Mouse (Mus musculus) kidney, postnatal 0 days (tissue): Measurements from ENCODE around the gene Col25a1. TPM values are rescaled to one million over a fixed set of nuclear protein-coding genes. Genes with fewer than 3 reads are reported as not detected.

Experiments
- ATAC-seq: fragments of 200-750 bp; cut with Nextera tagmentation; replicated peaks from 2 replicates; pipeline ENCODE4 v1.8.0; 2017; ENCODE audit warnings: low read depth, moderate number of reproducible peaks, moderate TSS enrichment, moderate library complexity; ENCODE audit not compliant: low FRiP score
- DNase-seq: peaks from one replicate; pipeline ENCODE4 v3.0.0-alpha.2; 2016; ENCODE audit warnings: low spot score
- H3K27ac ChIP-seq: fragments of 300-500 bp; sonication (generic); 2 replicates; pipeline ENCODE4 v1.5.1; 2014; ENCODE audit warnings: mild to moderate bottlenecking
- H3K27me3 ChIP-seq: fragments of 300-500 bp; sonication (generic); 2 replicates; pipeline ENCODE4 v1.6.1; 2014; ENCODE audit warnings: low read length, mixed read lengths; ENCODE audit not compliant: insufficient read depth
- H3K36me3 ChIP-seq: fragments of 300-500 bp; sonication (generic); 2 replicates; pipeline ENCODE4 v1.6.1; 2014; ENCODE audit warnings: low read length, mixed read lengths; ENCODE audit not compliant: insufficient read depth
- H3K4me1 ChIP-seq: fragments of 300-500 bp; sonication (generic); replicated peaks from 2 replicates; pipeline ENCODE4 v1.6.1; 2014; ENCODE audit warnings: antibody characterized with exemption, low read length, mixed read lengths; ENCODE audit not compliant: insufficient read depth
- H3K4me2 ChIP-seq: fragments of 300-500 bp; sonication (generic); 2 replicates; pipeline ENCODE4 v1.6.1; 2014; ENCODE audit warnings: mild to moderate bottlenecking, low read length, moderate library complexity, mixed read lengths
- H3K4me3 ChIP-seq: fragments of 300-500 bp; sonication (generic); replicated peaks from 2 replicates; pipeline ENCODE4 v1.5.1; 2014; ENCODE audit warnings: low read depth, low read length
- H3K9ac ChIP-seq: fragments of 300-500 bp; sonication (generic); 2 replicates; pipeline ENCODE4 v1.6.1; 2014; ENCODE audit warnings: low read depth, low read length
- H3K9me3 ChIP-seq: fragments of 300-500 bp; sonication (generic); replicated peaks from 2 replicates; pipeline ENCODE4 v1.6.1; 2016; ENCODE audit warnings: low read length, inconsistent platforms, mixed read lengths
- CTCF ChIP-seq: IDR thresholded peaks from 2 replicates; pipeline ENCODE4 v1.5.1; 2016; ENCODE audit warnings: antibody characterized with exemption, low read depth, mild to moderate bottlenecking, moderate library complexity
- WGBS: fragments of 180-500 bp; shearing (Covaris S2); extraction: QIAGEN DNeasy Blood & Tissue Kit; methylation state at CpG from one replicate; pipeline ENCODE4 v1.1.7; 2014; 5-methylcytosine and 5-hydroxymethylcytosine counted together
- polyA plus RNA-seq: library from polyadenylated mRNA; unstranded; fragments of >200 nt; fragmentation: Nextera tagmentation; extraction: Ambion mirVana; gene quantifications from 2 replicates; pipeline ENCODE4 v1.2.1, GENCODE M21; 2015

Col25a1 gene
- polyA plus RNA-seq, 1 experiment from 2014 or later: 1.4 TPM

DNA sequence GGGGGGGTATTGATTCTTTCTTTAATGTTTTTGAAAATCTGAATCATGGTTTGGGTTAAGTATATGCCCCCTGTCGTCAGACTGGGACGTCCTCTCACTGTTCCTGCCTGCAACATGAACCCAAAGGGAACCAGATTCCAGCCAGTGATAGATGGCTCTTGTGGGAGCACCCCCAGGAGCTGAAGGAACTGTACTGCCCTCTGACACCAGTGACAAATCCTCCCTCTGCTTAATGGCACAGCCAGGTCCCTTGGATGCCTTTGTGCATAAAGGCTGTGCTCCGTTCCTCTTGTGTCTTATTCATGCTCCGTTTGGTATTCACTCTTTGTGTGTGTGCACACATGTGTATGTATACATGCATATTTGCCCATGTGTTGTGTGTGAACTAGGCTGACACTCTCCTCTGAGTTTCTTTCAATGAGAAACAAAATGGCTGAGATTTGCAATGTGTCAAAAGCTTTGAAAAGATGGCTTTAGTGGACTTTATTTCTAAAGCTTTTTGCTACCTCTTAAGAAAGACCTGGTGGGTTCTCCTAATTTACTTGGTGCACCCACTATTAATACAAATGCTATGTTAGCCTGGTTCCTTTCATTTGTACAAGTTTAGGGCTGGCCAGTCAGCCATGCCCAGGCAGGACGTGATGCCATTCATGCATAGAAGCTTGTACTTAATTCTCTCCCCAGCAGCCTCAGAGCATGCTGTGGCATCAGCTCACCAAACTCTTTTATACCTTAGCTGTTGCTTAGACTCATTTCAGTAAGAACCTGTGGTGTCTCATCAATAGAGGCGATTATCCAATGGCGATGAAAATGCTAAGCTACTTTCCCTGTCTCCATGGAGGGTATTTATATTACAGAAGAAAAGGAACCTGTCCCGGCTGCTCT, 273.5 kb downstream of the Col25a1 start:
- no peaks in the 10 kb centered on the region for H3K4me1 ChIP-seq
- no peak for ATAC-seq
- H3K36me3 ChIP-seq: no peaks in the 10 kb centered on the region
- peak; percentile 29 for DNase-seq
- no peaks in the 10 kb centered on the region for H3K27me3 ChIP-seq
- no peak overlapping the region for H3K9ac ChIP-seq
- no peak overlapping the region for H3K27ac ChIP-seq
- TF ChIP-seq CTCF: no peak
- no peak overlapping the region for H3K4me2 ChIP-seq
- 44% methylated on average over 8 of the region's 8 CpGs for WGBS
- no peak overlapping the region for H3K4me3 ChIP-seq
- no peaks in the 10 kb centered on the region for H3K9me3 ChIP-seq

DNA sequence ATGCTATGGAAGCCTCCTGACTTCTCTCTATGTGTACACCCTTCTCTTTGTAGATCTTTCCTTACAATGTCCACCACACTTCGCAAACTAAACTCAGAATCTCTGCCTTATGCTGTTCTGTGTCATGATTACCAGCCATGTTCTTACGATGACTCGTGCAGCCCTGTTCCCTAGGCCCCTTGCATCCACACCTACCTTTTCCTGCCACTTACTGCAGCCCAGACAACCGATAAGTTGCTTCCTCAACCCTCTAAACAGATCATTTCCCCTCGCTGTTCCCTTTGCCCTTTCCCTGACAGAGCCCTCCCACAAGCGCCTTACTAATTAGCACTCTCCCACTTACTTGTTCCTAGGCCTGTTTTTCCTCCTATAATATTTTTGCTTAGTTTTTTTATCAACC, 275.9 kb downstream of the Col25a1 start:
- Histone ChIP-seq H3K9ac (no peak overlapping the region), H3K36me3 (no peaks in the 10 kb centered on the region), H3K4me2 (no peak overlapping the region), H3K27ac (no peak overlapping the region), H3K9me3 (no peaks in the 10 kb centered on the region), H3K27me3 (no peaks in the 10 kb centered on the region), H3K4me3 (no peak overlapping the region), H3K4me1 (no peaks in the 10 kb centered on the region)
- TF ChIP-seq CTCF: no peak
- ATAC-seq: no peak
- DNase-seq: no peak
- 40% methylated on average over 6 of the region's 6 CpGs for WGBS

DNA sequence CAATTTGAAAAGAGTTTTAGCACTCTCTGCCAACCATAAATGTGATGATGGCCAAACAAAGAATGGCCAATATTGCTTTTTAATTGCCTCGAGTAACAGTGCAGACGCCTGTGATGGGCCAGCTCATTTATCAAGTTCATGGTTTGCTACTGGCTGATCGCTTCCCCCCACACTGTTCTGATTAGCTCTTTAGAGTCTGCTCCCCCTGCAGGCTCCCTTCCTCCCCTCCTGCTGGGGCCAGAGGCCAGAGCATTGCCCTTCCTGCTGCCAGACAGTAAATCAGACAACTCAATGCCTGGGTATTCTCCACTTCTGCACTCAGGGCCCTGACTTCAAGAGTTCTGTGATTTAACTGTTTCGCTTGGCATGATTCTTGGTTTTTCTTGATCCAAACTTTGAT, 281.9 kb downstream of the Col25a1 start:
- peak; percentile 67 for DNase-seq
- TF ChIP-seq CTCF: peak; percentile 26; the same call in 1 of the 2 replicates
- no peaks in the 10 kb centered on the region for H3K36me3 ChIP-seq
- 26% methylated on average over 4 of the region's 4 CpGs for WGBS
- H3K9me3 ChIP-seq: no peaks in the 10 kb centered on the region
- H3K4me2 ChIP-seq: no peak overlapping the region
- ATAC-seq: no peak
- no peak overlapping the region for H3K9ac ChIP-seq
- no peaks in the 10 kb centered on the region for H3K4me1 ChIP-seq
- no peak overlapping the region for H3K4me3 ChIP-seq
- no peaks in the 10 kb centered on the region for H3K27me3 ChIP-seq
- H3K27ac ChIP-seq: no peak overlapping the region

GRCm38 (mm10) chr3:130418951-130419350, 287.6 kb downstream of the Col25a1 start:
- H3K27me3 ChIP-seq: no peaks in the 10 kb centered on the region
- TF ChIP-seq CTCF: no peak
- no peak overlapping the region for H3K4me3 ChIP-seq
- no peaks in the 10 kb centered on the region for H3K4me1 ChIP-seq
- H3K4me2 ChIP-seq: no peak overlapping the region
- H3K36me3 ChIP-seq: no peaks in the 10 kb centered on the region
- no peaks in the 10 kb centered on the region for H3K9me3 ChIP-seq
- H3K27ac ChIP-seq: no peak overlapping the region
- H3K9ac ChIP-seq: no peak overlapping the region
- DNase-seq: no peak
- 67% methylated on average over 9 of the region's 9 CpGs for WGBS
- ATAC-seq: no peak

- WGBS: 82% methylated on average over 4 of the region's 4 CpGs
- no peak for TF ChIP-seq CTCF
- no peak overlapping the region for H3K4me3 ChIP-seq
These were observed 297.5 kb downstream of the Col25a1 start for GRCm38 (mm10) chr3:130428796-130429195.

GRCm38 (mm10) chr3:130430052-130430451, 298.8 kb downstream of the Col25a1 start:
- no peak for DNase-seq
- Histone ChIP-seq H3K4me2 (no peak overlapping the region), H3K9ac (no peak overlapping the region), H3K9me3 (no peaks in the 10 kb centered on the region), H3K27ac (no peak overlapping the region), H3K4me3 (no peak overlapping the region), H3K36me3 (no peaks in the 10 kb centered on the region), H3K4me1 (no peaks in the 10 kb centered on the region), H3K27me3 (no peaks in the 10 kb centered on the region)
- no peak for ATAC-seq
- 47% methylated on average over 5 of the region's 5 CpGs for WGBS
- no peak for TF ChIP-seq CTCF

More at GRCm38 (mm10) chr3:130428796-130429195, 297.5 kb downstream of the Col25a1 start:
- Histone ChIP-seq H3K27me3 (no peaks in the 10 kb centered on the region), H3K9ac (no peak overlapping the region), H3K4me2 (no peak overlapping the region), H3K4me1 (no peaks in the 10 kb centered on the region), H3K36me3 (no peaks in the 10 kb centered on the region), H3K27ac (no peak overlapping the region), H3K9me3 (no peaks in the 10 kb centered on the region)
- ATAC-seq: no peak
- no peak for DNase-seq
